9 mouse cellular contexts compared by ENCODE assay signal in the genomic region with DNA sequence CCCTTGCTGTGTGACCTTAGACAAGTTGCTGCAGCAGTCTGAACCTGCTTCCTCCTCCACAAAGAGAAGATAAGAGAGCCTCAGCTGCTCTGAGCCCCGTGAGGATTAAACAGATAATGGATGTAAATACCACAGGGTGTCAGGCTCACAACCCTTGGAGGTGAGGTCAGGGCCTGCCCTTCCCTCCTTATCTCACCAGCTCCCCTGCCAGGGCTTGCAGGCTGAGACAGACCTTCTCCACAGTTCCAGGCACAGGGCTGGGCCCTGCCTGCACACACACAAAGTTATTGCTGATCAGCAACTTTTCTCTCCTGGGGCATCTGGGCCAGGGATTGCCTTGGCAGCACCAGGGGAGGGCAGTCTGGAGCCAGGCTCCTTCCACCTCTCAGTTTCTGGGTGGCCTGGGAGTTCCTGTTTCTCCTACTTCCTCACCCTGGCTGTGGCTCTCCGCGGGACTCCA. TPM values are rescaled to one million over a fixed set of nuclear protein-coding genes. Genes with fewer than 3 reads are reported as not detected.
DNase-seq lines count a peak whose midpoint lies in the region; ATAC-seq and TF ChIP-seq lines count a peak whose summit lies in the region.
"Had no signal": no experiment of that assay in that cellular context is flagged by ENCODE, and none has a peak within 500 bp of the region (broad histone marks: within the 10 kb centered on the region; RNA-seq: fewer than 3 reads in every experiment).

No protein-coding gene starts in this region.

- no peak overlapping the region for H3K4me3 ChIP-seq in lung, postnatal 0 days (ENCODE audit: low read depth, low read length)
- no peak overlapping the region for H3K4me3 ChIP-seq in kidney, postnatal 0 days (replicated peaks; ENCODE audit: low read depth, low read length)
- no peak overlapping the region for H3K4me3 ChIP-seq in stomach, embryonic 14.5 days (ENCODE audit: low read depth, low read length)
- H3K4me3 ChIP-seq: forebrain, embryonic 13.5 days had no signal

- no peak for TF ChIP-seq CTCF in lung, postnatal 0 days (IDR thresholded peaks at IDR 0.05)
- TF ChIP-seq CTCF in kidney, postnatal 0 days (IDR thresholded peaks at IDR 0.05; ENCODE audit: low read depth): peak; percentile 25; the same call in 1 of the 2 replicates

- no peak for ATAC-seq in lung, postnatal 0 days
- ATAC-seq in kidney, postnatal 0 days (replicated peaks; ENCODE audit: low FRiP score, low read depth): no peak; the same call in 1 of the 2 replicates
- ATAC-seq in stomach, embryonic 14.5 days (ENCODE audit: insufficient number of reproducible peaks, insufficient read depth, low FRiP score, low read depth): peak; percentile 66; the same call in 1 of the 2 replicates
- ATAC-seq: forebrain, embryonic 13.5 days had no signal

- H3K9ac ChIP-seq in lung, postnatal 0 days (replicated peaks; ENCODE audit: low read depth): no peak overlapping the region
- H3K9ac ChIP-seq in kidney, postnatal 0 days (ENCODE audit: low read depth, low read length): no peak overlapping the region
- no peak overlapping the region for H3K9ac ChIP-seq in stomach, embryonic 14.5 days (replicated peaks; ENCODE audit: low read depth, low read length)
- H3K9ac ChIP-seq: forebrain, embryonic 13.5 days had no signal

- no peak overlapping the region for H3K4me2 ChIP-seq in lung, postnatal 0 days (replicated peaks; ENCODE audit: low read depth, low read length)
- no peak overlapping the region for H3K4me2 ChIP-seq in kidney, postnatal 0 days (ENCODE audit: low read length)
- H3K4me2 ChIP-seq in stomach, embryonic 14.5 days (replicated peaks; ENCODE audit: low read depth, low read length): no peak overlapping the region
- H3K4me2 ChIP-seq: forebrain, embryonic 13.5 days had no signal

- H3K9me3 ChIP-seq in lung, postnatal 0 days (ENCODE audit: low read length): no peaks in the 10 kb centered on the region
- H3K9me3 ChIP-seq in kidney, postnatal 0 days (replicated peaks; ENCODE audit: low read length): no peaks in the 10 kb centered on the region
- H3K9me3 ChIP-seq in stomach, embryonic 14.5 days (ENCODE audit: control insufficient read depth, low read depth, low read length): no peaks in the 10 kb centered on the region
- H3K9me3 ChIP-seq: forebrain, embryonic 13.5 days had no signal

- H3K27ac ChIP-seq in lung, postnatal 0 days (ENCODE audit: low read length): no peak overlapping the region
- no peak overlapping the region for H3K27ac ChIP-seq in kidney, postnatal 0 days
- no peak overlapping the region for H3K27ac ChIP-seq in stomach, embryonic 14.5 days (ENCODE audit: low read length)
- H3K27ac ChIP-seq: forebrain, embryonic 13.5 days had no signal

- TF ChIP-seq EP300 in lung, postnatal 0 days (IDR thresholded peaks at IDR 0.05): no peak

- H3K27me3 ChIP-seq in lung, postnatal 0 days (replicated peaks; ENCODE audit: insufficient read depth, low read length): 0 out of 2 replicates have a peak, but pooled peaks cover 3% of the 10 kb centered on the region
- peaks cover 5% of the 10 kb centered on the region; the same call in 1 of the 2 replicates for H3K27me3 ChIP-seq in kidney, postnatal 0 days (ENCODE audit: insufficient read depth, low read length)
- no peaks in the 10 kb centered on the region for H3K27me3 ChIP-seq in stomach, embryonic 14.5 days (ENCODE audit: control insufficient read depth, insufficient read depth, low read length)

- H3K36me3 ChIP-seq in lung, postnatal 0 days (ENCODE audit: insufficient read depth, low read length): no peaks in the 10 kb centered on the region
- no peaks in the 10 kb centered on the region for H3K36me3 ChIP-seq in kidney, postnatal 0 days (ENCODE audit: insufficient read depth, low read length)
- no peaks in the 10 kb centered on the region for H3K36me3 ChIP-seq in stomach, embryonic 14.5 days (ENCODE audit: control insufficient read depth, insufficient read depth, low read length)

- no peaks in the 10 kb centered on the region for H3K4me1 ChIP-seq in lung, postnatal 0 days (ENCODE audit: insufficient read depth, low read depth, low read length)
- H3K4me1 ChIP-seq in kidney, postnatal 0 days (replicated peaks; ENCODE audit: insufficient read depth, low read length): 0 out of 2 replicates have a peak, but pooled peaks cover 7% of the 10 kb centered on the region
- 0 out of 2 replicates have a peak, but pooled peaks cover 7% of the 10 kb centered on the region for H3K4me1 ChIP-seq in stomach, embryonic 14.5 days (ENCODE audit: control insufficient read depth, insufficient read depth, low read length)

- 22% methylated on average over 3 of the region's 3 CpGs for WGBS in lung, postnatal 0 days
- 30% methylated on average over 3 of the region's 3 CpGs for WGBS in kidney, postnatal 0 days
- 10% methylated on average over 3 of the region's 3 CpGs for WGBS in stomach, embryonic 14.5 days

- DNase-seq in lung, postnatal 0 days (ENCODE audit: low spot score): peak; percentile 11
- no peak for DNase-seq in lung, postnatal 14 days
- DNase-seq in adipocyte (ENCODE audit: low spot score): peak; percentile 16
- no peak for DNase-seq in kidney, postnatal 0 days (ENCODE audit: low spot score)
- no peak for DNase-seq in gastrocnemius, adult 8-10 months (ENCODE audit: low spot score in 2 of 2)
- DNase-seq in retina, postnatal 1 day: no peak
- DNase-seq in cerebellum, postnatal 10 days: no peak

RNA-seq across cellular contexts. Expression of gene Pou3f1, which starts 11.6 kb away (rescaled TPM):
- 0.10 and 0.14 TPM in 2 replicates for polyA plus RNA-seq in lung, postnatal 0 days (2015; fragmentation: Nextera tagmentation; extraction: Ambion mirVana)
- 0.43 and 0.57 TPM in 2 replicates for polyA plus RNA-seq in kidney, postnatal 0 days (2015; fragmentation: Nextera tagmentation; extraction: Ambion mirVana)
- polyA plus RNA-seq in stomach, embryonic 14.5 days (2014; fragmentation: Nextera tagmentation; extraction: Ambion mirVana): 0.10 and 0.42 TPM in 2 replicates
- total RNA-seq in gastrocnemius, adult 8-10 months (2022): under 1 TPM; 0.19 to 0.34 (median 0.28) TPM

RNA-seq across cellular contexts. Expression of gene 3100002H09Rik, which starts 34.4 kb away (rescaled TPM):
- not detected in 2 replicates for polyA plus RNA-seq in lung, postnatal 0 days (2015; fragmentation: Nextera tagmentation; extraction: Ambion mirVana)
- polyA plus RNA-seq in kidney, postnatal 0 days (2015; fragmentation: Nextera tagmentation; extraction: Ambion mirVana): not detected in 2 replicates
- polyA plus RNA-seq in stomach, embryonic 14.5 days (2014; fragmentation: Nextera tagmentation; extraction: Ambion mirVana): 0.29 TPM in 1 of 2 replicates, not detected in the other
- not detected for total RNA-seq in gastrocnemius, adult 8-10 months (2022)

RNA-seq across cellular contexts. Expression of gene Utp11, which starts 48.4 kb away (rescaled TPM):
- 37.4 and 48.8 TPM in 2 replicates for polyA plus RNA-seq in lung, postnatal 0 days (2015; fragmentation: Nextera tagmentation; extraction: Ambion mirVana)
- 61.8 and 63.0 TPM in 2 replicates for polyA plus RNA-seq in kidney, postnatal 0 days (2015; fragmentation: Nextera tagmentation; extraction: Ambion mirVana)
- 73.9 and 74.2 TPM in 2 replicates for polyA plus RNA-seq in stomach, embryonic 14.5 days (2014; fragmentation: Nextera tagmentation; extraction: Ambion mirVana)
- 10 to 100 TPM; 14.0 to 20.8 (median 18.7) TPM for total RNA-seq in gastrocnemius, adult 8-10 months (2022)

RNA-seq across cellular contexts. Expression of gene Fhl3, which starts 55.5 kb away (rescaled TPM):
- polyA plus RNA-seq in lung, postnatal 0 days (2015; fragmentation: Nextera tagmentation; extraction: Ambion mirVana): 5.2 and 5.8 TPM in 2 replicates
- polyA plus RNA-seq in kidney, postnatal 0 days (2015; fragmentation: Nextera tagmentation; extraction: Ambion mirVana): 9.4 and 10.0 TPM in 2 replicates
- 19.5 and 20.4 TPM in 2 replicates for polyA plus RNA-seq in stomach, embryonic 14.5 days (2014; fragmentation: Nextera tagmentation; extraction: Ambion mirVana)
- 100 to 1,000 TPM; 240 to 437 (median 328) TPM for total RNA-seq in gastrocnemius, adult 8-10 months (2022)

Comparison
In these comparisons a context has a peak if more than half of its experiments do, and no peak if none do; other contexts are left out.
1. DNase-seq: peak in lung, postnatal 0 days (single experiment) and adipocyte (single experiment); none in lung, postnatal 14 days (single experiment), kidney, postnatal 0 days (single experiment), gastrocnemius, adult 8-10 months (0 of 2), retina, postnatal 1 day (single experiment) and cerebellum, postnatal 10 days (0 of 2).